Mouse (Mus musculus): ENCODE results near the gene Akap6.

GRCm38 (mm10) chr12:52847020-52847419 is 147.8 kb downstream of the Akap6 start:
- TF ChIP-seq UBTF (IDR thresholded peaks at IDR 0.05; ENCODE audit: borderline replicate concordance, insufficient read depth, low read depth, low read length) (no peak), EP300 (IDR thresholded peaks at IDR 0.05; ENCODE audit: low read depth in 1 of 2, low read length in 2 of 2) (no peak), CTCF (IDR thresholded peaks at IDR 0.05 in 2 of 3, conservative IDR thresholded peaks at IDR 0.05 in 1 of 3; ENCODE audit: control insufficient read depth in 1 of 3, insufficient read depth in 1 of 3, low read depth in 2 of 3, low read length in 3 of 3, poor library complexity in 1 of 3, severe bottlenecking in 1 of 3) (no peak), POLR2AphosphoS2 (IDR thresholded peaks at IDR 0.05; ENCODE audit: low read length) (no peak), MAX (IDR thresholded peaks at IDR 0.05; ENCODE audit: low read length) (no peak), POLR2A (IDR thresholded peaks at IDR 0.05; ENCODE audit: control insufficient read depth in 1 of 2, insufficient read depth in 1 of 2, low read depth in 1 of 2, low read length in 2 of 2, poor library complexity in 1 of 2) (no peak)
